ENCODE assay signal across 17 mouse cellular contexts in genomic region chr13:113995490-113996236, GRCm38 (mm10).
DNase-seq lines count a peak whose midpoint lies in the region; ATAC-seq and TF ChIP-seq lines count a peak whose summit lies in the region.
"Had no signal": no experiment of that assay in that cellular context is flagged by ENCODE, and none has a peak within 500 bp of the region (broad histone marks: within the 10 kb centered on the region; RNA-seq: fewer than 3 reads in every experiment).

No protein-coding gene starts in this region.

- no peak overlapping the region for H3K4me2 ChIP-seq in forebrain, embryonic 14.5 days (ENCODE audit: low read length)
- no peak overlapping the region for H3K4me2 ChIP-seq in lung, embryonic 14.5 days
- H3K4me2 ChIP-seq: embryonic facial prominence, embryonic 12.5 days; heart, embryonic 12.5 days; hindbrain, embryonic 12.5 days had no signal

- H3K4me1 ChIP-seq in forebrain, embryonic 14.5 days (ENCODE audit: control insufficient read depth, insufficient read depth, low read length) = peaks cover 4% of the 10 kb centered on the region; the same call in 1 of the 2 replicates
- peaks cover 19% of the 10 kb centered on the region for H3K4me1 ChIP-seq in forebrain, embryonic 10.5 days
- H3K4me1 ChIP-seq in lung, embryonic 14.5 days (ENCODE audit: insufficient read depth) = no peaks in the 10 kb centered on the region
- H3K4me1 ChIP-seq: embryonic facial prominence, embryonic 12.5 days had no signal

- no peak overlapping the region for H3K9ac ChIP-seq in forebrain, embryonic 14.5 days (ENCODE audit: low read length)
- H3K9ac ChIP-seq in lung, embryonic 14.5 days = no peak overlapping the region
- H3K9ac ChIP-seq: embryonic facial prominence, embryonic 12.5 days; heart, embryonic 12.5 days; hindbrain, embryonic 12.5 days had no signal

- no peak for TF ChIP-seq POLR2A in brain, embryonic 14.5 days (IDR thresholded peaks at IDR 0.05; ENCODE audit: borderline replicate concordance, extremely low read depth, insufficient read depth, insufficient read length, poor library complexity, severe bottlenecking)

- no peak for TF ChIP-seq CTCF in lung, embryonic 14.5 days (IDR thresholded peaks at IDR 0.05; ENCODE audit: low read depth)
- no peak for TF ChIP-seq CTCF in brain, embryonic 14.5 days (IDR thresholded peaks at IDR 0.05; ENCODE audit: borderline replicate concordance, extremely low read depth, insufficient read depth, insufficient read length)

- DNase-seq in forebrain, embryonic 14.5 days (ENCODE audit: low spot score) = peak; percentile 53
- DNase-seq in forebrain, embryonic 10.5 days (ENCODE audit: extremely low spot score, low spot score) = no peak
- DNase-seq in lung, embryonic 14.5 days = peak; percentile 15
- DNase-seq in lung, postnatal 10 days = no peak
- DNase-seq in brain, embryonic 14.5 days (ENCODE audit: low read depth) = peak; percentile 59
- no peak for DNase-seq in cerebellum, postnatal 10 days
- DNase-seq: adrenal gland, adult 2 months; adrenal gland, postnatal 25 days; cerebellum, adult 8-10 months; cerebellum, postnatal 25 days; gastrocnemius, postnatal 14 days; kidney, adult 11 months had no signal

- H3K27me3 ChIP-seq in forebrain, embryonic 14.5 days (replicated peaks; ENCODE audit: control insufficient read depth, insufficient read depth, low read length) = no peaks in the 10 kb centered on the region
- H3K27me3 ChIP-seq in forebrain, embryonic 10.5 days (ENCODE audit: poor library complexity, severe bottlenecking) = no peaks in the 10 kb centered on the region
- no peaks in the 10 kb centered on the region for H3K27me3 ChIP-seq in lung, embryonic 14.5 days (ENCODE audit: insufficient read depth, low read length)
- H3K27me3 ChIP-seq: CH12.LX; embryonic facial prominence, embryonic 12.5 days; heart, embryonic 12.5 days; hindbrain, embryonic 12.5 days had no signal

- no peak overlapping the region for H3K4me3 ChIP-seq in forebrain, embryonic 14.5 days (ENCODE audit: low read depth, low read length)
- H3K4me3 ChIP-seq in forebrain, embryonic 10.5 days = no peak overlapping the region
- H3K4me3 ChIP-seq in lung, embryonic 14.5 days (ENCODE audit: low read depth, low read length) = no peak overlapping the region
- H3K4me3 ChIP-seq: embryonic facial prominence, embryonic 12.5 days; heart, embryonic 12.5 days; hindbrain, embryonic 12.5 days had no signal

- no peaks in the 10 kb centered on the region for H3K9me3 ChIP-seq in forebrain, embryonic 14.5 days (replicated peaks; ENCODE audit: control insufficient read depth, low read length)
- no peaks in the 10 kb centered on the region for H3K9me3 ChIP-seq in forebrain, embryonic 10.5 days
- H3K9me3 ChIP-seq in lung, embryonic 14.5 days (ENCODE audit: low read depth, low read length) = no peaks in the 10 kb centered on the region
- H3K9me3 ChIP-seq: embryonic facial prominence, embryonic 12.5 days; heart, embryonic 12.5 days; hindbrain, embryonic 12.5 days had no signal

- H3K36me3 ChIP-seq in forebrain, embryonic 14.5 days (ENCODE audit: control insufficient read depth, insufficient read depth, low read length) = no peaks in the 10 kb centered on the region
- H3K36me3 ChIP-seq in forebrain, embryonic 10.5 days (replicated peaks) = no peaks in the 10 kb centered on the region
- H3K36me3 ChIP-seq in lung, embryonic 14.5 days (ENCODE audit: insufficient read depth) = no peaks in the 10 kb centered on the region
- H3K36me3 ChIP-seq: embryonic facial prominence, embryonic 12.5 days; heart, embryonic 12.5 days; hindbrain, embryonic 12.5 days had no signal

- ATAC-seq in forebrain, embryonic 14.5 days = peak; percentile 55; the same call in 1 of the 2 replicates
- no peak for ATAC-seq in lung, embryonic 14.5 days (ENCODE audit: insufficient read depth)
- ATAC-seq: hindbrain, postnatal 0 days had no signal

- no peak overlapping the region for H3K27ac ChIP-seq in forebrain, embryonic 14.5 days (ENCODE audit: low read depth, low read length)
- H3K27ac ChIP-seq in forebrain, embryonic 10.5 days = no peak overlapping the region
- no peak overlapping the region for H3K27ac ChIP-seq in lung, embryonic 14.5 days (ENCODE audit: low read depth)
- H3K27ac ChIP-seq: embryonic facial prominence, embryonic 12.5 days; hindbrain, embryonic 12.5 days; hindbrain, postnatal 0 days had no signal

- WGBS in forebrain, embryonic 14.5 days = 15% methylated on average over 9 of the region's 9 CpGs
- 70% methylated on average over 9 of the region's 9 CpGs for WGBS in forebrain, embryonic 10.5 days
- WGBS in lung, embryonic 14.5 days = 55% methylated on average over 9 of the region's 9 CpGs

Comparison
In these comparisons a context has a peak if more than half of its experiments do, and no peak if none do; other contexts are left out.
1. DNase-seq: peak in forebrain, embryonic 14.5 days (single experiment), lung, embryonic 14.5 days (single experiment) and brain, embryonic 14.5 days (single experiment); none in forebrain, embryonic 10.5 days (single experiment), lung, postnatal 10 days (single experiment) and cerebellum, postnatal 10 days (0 of 2).